Mouse (Mus musculus): ENCODE measurements at regions not wholly inside any gene's neighbourhood (a gene's known extent, or its start where the extent isn't known, plus 50 kb on each side); places are given as distances from the start of the nearest gene placed in this dataset.

DNA sequence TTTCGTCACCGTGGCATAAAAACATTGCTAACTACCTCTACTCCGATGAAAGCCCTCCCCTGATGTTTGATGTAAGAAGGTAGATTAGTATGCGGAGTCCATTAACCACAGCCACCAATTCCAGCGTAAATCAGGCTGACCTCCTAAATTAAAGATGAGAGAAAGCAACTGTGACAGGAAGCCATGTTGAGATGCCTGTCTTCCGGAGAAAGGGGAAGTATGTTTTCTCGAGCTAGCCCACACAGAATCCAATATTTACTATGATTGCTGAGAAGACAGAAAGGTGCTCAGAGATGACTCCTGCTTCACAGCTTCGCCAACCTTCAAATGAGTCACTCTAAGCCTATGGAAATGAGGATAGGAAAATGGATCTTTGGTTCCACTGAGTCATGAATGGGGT lies 169.6 kb downstream of the Zfp365 start:
- ATAC-seq = no peak
- no peak for DNase-seq (ENCODE audit: low spot score)
- no peak overlapping the region for H3K9ac ChIP-seq (replicated peaks; ENCODE audit: low read length)
- H3K36me3 ChIP-seq (ENCODE audit: insufficient read depth, low read length) = no peaks in the 10 kb centered on the region
- WGBS = 73% methylated on average over 8 of the region's 8 CpGs
- H3K9me3 ChIP-seq (ENCODE audit: low read length) = no peaks in the 10 kb centered on the region
- no peaks in the 10 kb centered on the region for H3K27me3 ChIP-seq (ENCODE audit: insufficient read depth, low read length)
- no peak for TF ChIP-seq CTCF (IDR thresholded peaks at IDR 0.05; ENCODE audit: low read depth)
- H3K27ac ChIP-seq = no peak overlapping the region
- H3K4me1 ChIP-seq (ENCODE audit: insufficient read depth, low read length) = no peaks in the 10 kb centered on the region
- no peak overlapping the region for H3K4me2 ChIP-seq (ENCODE audit: low read depth, low read length)
- no peak overlapping the region for H3K4me3 ChIP-seq (ENCODE audit: low read length)

DNA sequence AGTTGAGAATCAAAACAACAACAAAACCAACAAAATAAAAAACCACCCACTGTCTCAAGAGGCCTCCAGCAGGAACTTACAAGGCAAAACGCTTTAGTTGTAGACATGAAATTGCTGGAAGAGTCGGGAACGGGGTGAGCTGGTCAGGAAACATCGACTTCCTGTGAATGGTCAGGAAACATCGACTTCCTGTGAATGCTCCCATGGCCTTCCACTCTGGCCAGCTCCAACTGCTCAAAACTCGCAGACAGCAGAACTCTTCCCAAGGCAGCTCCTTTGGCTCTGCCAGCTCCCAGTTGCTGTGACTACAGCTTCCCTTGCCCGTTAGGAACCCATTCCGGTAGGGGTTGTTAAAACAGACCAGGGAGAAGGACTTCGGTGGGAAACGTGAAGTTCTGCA lies 170.2 kb downstream of the Zfp365 start:
- ATAC-seq (no peak), DNase-seq (ENCODE audit: low spot score) (no peak)
- no peak for TF ChIP-seq CTCF (IDR thresholded peaks at IDR 0.05; ENCODE audit: low read depth)
- 79% methylated on average over 10 of the region's 10 CpGs for WGBS
- no peak overlapping the region for H3K4me2 ChIP-seq (ENCODE audit: low read depth, low read length)
- no peak overlapping the region for H3K4me3 ChIP-seq (ENCODE audit: low read length)
- no peak overlapping the region for H3K27ac ChIP-seq
- no peaks in the 10 kb centered on the region for H3K9me3 ChIP-seq (ENCODE audit: low read length)
- no peaks in the 10 kb centered on the region for H3K36me3 ChIP-seq (ENCODE audit: insufficient read depth, low read length)
- H3K9ac ChIP-seq (replicated peaks; ENCODE audit: low read length) = no peak overlapping the region
- no peaks in the 10 kb centered on the region for H3K4me1 ChIP-seq (ENCODE audit: insufficient read depth, low read length)
- H3K27me3 ChIP-seq (ENCODE audit: insufficient read depth, low read length) = no peaks in the 10 kb centered on the region

DNA sequence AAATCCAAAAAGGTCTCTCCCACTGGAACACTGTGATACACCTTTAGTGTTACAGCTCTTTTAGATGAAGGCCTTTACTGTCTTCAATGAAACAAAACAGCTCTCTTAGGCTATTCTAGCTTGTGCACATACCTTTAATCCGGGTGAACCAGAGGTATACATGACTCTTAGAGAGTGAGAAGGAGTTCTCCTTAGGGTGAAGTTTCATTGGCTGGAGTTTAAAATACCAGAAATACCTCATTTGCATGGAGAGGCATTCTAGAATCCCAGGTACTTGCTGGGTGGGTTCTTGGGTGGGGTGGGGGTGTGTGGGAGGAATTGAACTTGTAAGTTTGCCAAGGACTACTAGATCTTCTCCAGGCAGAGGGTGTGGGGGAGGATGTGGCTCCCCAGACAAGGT lies 173.3 kb downstream of the Zfp365 start:
- Histone ChIP-seq H3K27me3 (ENCODE audit: insufficient read depth, low read length) (no peaks in the 10 kb centered on the region), H3K27ac (no peak overlapping the region), H3K4me3 (ENCODE audit: low read length) (no peak overlapping the region), H3K9me3 (ENCODE audit: low read length) (no peaks in the 10 kb centered on the region), H3K9ac (replicated peaks; ENCODE audit: low read length) (no peak overlapping the region), H3K4me1 (ENCODE audit: insufficient read depth, low read length) (no peaks in the 10 kb centered on the region), H3K4me2 (ENCODE audit: low read depth, low read length) (no peak overlapping the region), H3K36me3 (ENCODE audit: insufficient read depth, low read length) (no peaks in the 10 kb centered on the region)
- ATAC-seq (no peak), DNase-seq (ENCODE audit: low spot score) (no peak)
- no peak for TF ChIP-seq CTCF (IDR thresholded peaks at IDR 0.05; ENCODE audit: low read depth)
- WGBS = 66% methylated on average over 1 of the region's 1 CpGs

DNA sequence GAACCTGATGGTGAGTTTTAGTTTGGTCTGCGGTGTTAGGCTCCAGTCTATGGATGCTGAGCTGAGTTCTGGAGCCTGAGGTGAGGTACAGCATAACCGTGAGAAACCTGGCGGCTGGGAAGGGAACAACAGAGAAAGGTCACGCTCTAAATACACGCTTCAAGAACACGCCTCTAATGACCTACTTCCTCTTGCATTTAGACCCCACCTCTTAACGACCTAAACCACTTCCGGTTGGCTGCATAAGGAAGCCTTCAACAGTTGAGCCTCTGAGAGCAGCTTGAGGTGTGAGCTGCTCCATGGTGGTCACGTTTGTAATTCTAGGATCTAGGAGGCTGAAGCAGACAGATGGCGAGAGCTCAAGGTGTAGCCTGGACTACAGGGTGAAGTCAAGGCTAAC lies 175.8 kb downstream of the Zfp365 start:
- no peak for TF ChIP-seq CTCF (IDR thresholded peaks at IDR 0.05; ENCODE audit: low read depth)
- DNase-seq (ENCODE audit: low spot score) (no peak), ATAC-seq (no peak)
- Histone ChIP-seq H3K27me3 (ENCODE audit: insufficient read depth, low read length) (no peaks in the 10 kb centered on the region), H3K4me3 (ENCODE audit: low read length) (no peak overlapping the region), H3K4me2 (ENCODE audit: low read depth, low read length) (no peak overlapping the region), H3K36me3 (ENCODE audit: insufficient read depth, low read length) (no peaks in the 10 kb centered on the region), H3K9ac (replicated peaks; ENCODE audit: low read length) (no peak overlapping the region), H3K9me3 (ENCODE audit: low read length) (no peaks in the 10 kb centered on the region), H3K27ac (no peak overlapping the region), H3K4me1 (ENCODE audit: insufficient read depth, low read length) (no peaks in the 10 kb centered on the region)
- 88% methylated on average over 10 of the region's 10 CpGs for WGBS

DNA sequence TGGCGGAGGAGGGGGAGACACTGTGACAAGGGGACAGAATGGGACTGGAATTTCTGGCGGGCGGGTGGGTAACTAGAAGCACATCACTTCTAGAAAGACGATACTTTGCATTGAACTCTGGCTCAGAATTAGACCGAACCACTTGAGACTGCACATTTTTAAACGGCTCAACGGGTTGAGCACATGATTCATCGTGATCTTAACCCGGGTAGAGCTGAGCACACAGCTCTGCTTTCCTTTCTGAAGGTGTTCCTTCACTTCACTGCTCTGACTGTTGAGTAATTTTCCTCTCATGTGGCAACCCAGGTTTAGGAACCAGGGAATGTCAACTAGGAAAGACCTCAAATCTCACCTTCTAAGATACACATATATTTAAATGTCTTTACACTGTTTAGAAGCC lies 180.9 kb downstream of the Zfp365 start:
- TF ChIP-seq CTCF (IDR thresholded peaks at IDR 0.05; ENCODE audit: low read depth) = no peak
- no peaks in the 10 kb centered on the region for H3K27me3 ChIP-seq (ENCODE audit: insufficient read depth, low read length)
- H3K9ac ChIP-seq (replicated peaks; ENCODE audit: low read length) = no peak overlapping the region
- H3K4me3 ChIP-seq (ENCODE audit: low read length) = no peak overlapping the region
- no peaks in the 10 kb centered on the region for H3K4me1 ChIP-seq (ENCODE audit: insufficient read depth, low read length)
- ATAC-seq (no peak), DNase-seq (ENCODE audit: low spot score) (no peak)
- H3K9me3 ChIP-seq (ENCODE audit: low read length) = no peaks in the 10 kb centered on the region
- WGBS = 86% methylated on average over 9 of the region's 9 CpGs
- no peak overlapping the region for H3K27ac ChIP-seq
- H3K36me3 ChIP-seq (ENCODE audit: insufficient read depth, low read length) = no peaks in the 10 kb centered on the region
- no peak overlapping the region for H3K4me2 ChIP-seq (ENCODE audit: low read depth, low read length)

DNA sequence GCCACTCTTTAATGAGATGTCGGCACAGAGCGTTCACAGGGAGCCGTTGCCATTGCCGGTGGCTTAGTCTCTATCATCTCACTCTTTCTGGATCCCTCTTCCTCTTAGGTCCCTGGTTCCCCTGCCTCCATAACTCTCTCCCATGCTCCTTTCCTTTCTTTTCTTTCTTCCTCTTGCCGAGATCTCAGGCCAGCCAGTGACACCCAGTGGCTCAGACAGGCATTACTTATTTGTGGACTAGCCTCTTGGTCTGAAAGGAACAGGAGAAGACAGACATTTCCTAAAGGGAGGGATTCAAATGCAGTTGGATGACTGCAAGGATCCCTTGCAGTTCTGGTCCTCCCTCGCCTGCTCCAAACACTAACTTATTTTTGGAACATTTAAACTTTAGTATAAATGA lies 180.5 kb upstream of the Ado start:
- H3K36me3 ChIP-seq (ENCODE audit: insufficient read depth, low read length) = no peaks in the 10 kb centered on the region
- DNase-seq (ENCODE audit: low spot score) = peak; percentile 73
- H3K4me1 ChIP-seq (ENCODE audit: insufficient read depth, low read length) = no peaks in the 10 kb centered on the region
- 48% methylated on average over 6 of the region's 6 CpGs for WGBS
- no peaks in the 10 kb centered on the region for H3K27me3 ChIP-seq (ENCODE audit: insufficient read depth, low read length)
- H3K9ac ChIP-seq (replicated peaks; ENCODE audit: low read length) = no peak overlapping the region
- peak; percentile 90 for TF ChIP-seq CTCF (IDR thresholded peaks at IDR 0.05; ENCODE audit: low read depth)
- no peaks in the 10 kb centered on the region for H3K9me3 ChIP-seq (ENCODE audit: low read length)
- no peak overlapping the region for H3K4me3 ChIP-seq (ENCODE audit: low read length)
- peak; percentile 70; the same call in 1 of the 2 replicates for ATAC-seq
- no peak overlapping the region for H3K27ac ChIP-seq
- no peak overlapping the region for H3K4me2 ChIP-seq (ENCODE audit: low read depth, low read length)

DNA sequence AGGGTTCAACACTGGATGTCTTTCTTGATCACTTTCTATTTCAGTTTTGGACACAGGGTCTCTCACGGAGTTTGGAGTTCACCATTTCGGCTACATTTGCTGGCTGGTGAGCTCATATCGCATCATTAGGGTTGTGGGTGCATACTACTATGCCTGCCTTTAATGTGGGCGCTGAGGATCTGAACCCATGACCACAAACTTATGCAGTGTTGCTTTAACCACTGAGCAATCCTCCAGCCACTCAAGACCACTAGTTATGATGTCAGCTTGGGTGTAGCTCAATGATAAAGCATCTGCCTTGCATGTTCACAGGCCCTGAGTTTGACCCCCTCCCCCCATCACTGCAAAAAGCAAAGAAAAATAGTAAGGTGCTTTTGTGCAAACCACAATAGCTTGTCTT lies 178.8 kb upstream of the Ado start:
- no peaks in the 10 kb centered on the region for H3K4me1 ChIP-seq (ENCODE audit: insufficient read depth, low read length)
- WGBS = 90% methylated on average over 4 of the region's 4 CpGs
- ATAC-seq = no peak
- no peaks in the 10 kb centered on the region for H3K27me3 ChIP-seq (ENCODE audit: insufficient read depth, low read length)
- DNase-seq (ENCODE audit: low spot score) = no peak
- no peak for TF ChIP-seq CTCF (IDR thresholded peaks at IDR 0.05; ENCODE audit: low read depth)
- no peaks in the 10 kb centered on the region for H3K9me3 ChIP-seq (ENCODE audit: low read length)
- no peak overlapping the region for H3K4me3 ChIP-seq (ENCODE audit: low read length)
- H3K36me3 ChIP-seq (ENCODE audit: insufficient read depth, low read length) = no peaks in the 10 kb centered on the region
- H3K27ac ChIP-seq = no peak overlapping the region
- H3K9ac ChIP-seq (replicated peaks; ENCODE audit: low read length) = no peak overlapping the region
- H3K4me2 ChIP-seq (ENCODE audit: low read depth, low read length) = no peak overlapping the region
